Mouse (Mus musculus): ENCODE measurements around the gene Zfp65.
"Not testable (repeated sequence)": the region's sequence is repeated elsewhere in the genome, so short reads cannot be mapped to it uniquely, and the experiment has no call there.

The Zfp65 gene

DNA sequence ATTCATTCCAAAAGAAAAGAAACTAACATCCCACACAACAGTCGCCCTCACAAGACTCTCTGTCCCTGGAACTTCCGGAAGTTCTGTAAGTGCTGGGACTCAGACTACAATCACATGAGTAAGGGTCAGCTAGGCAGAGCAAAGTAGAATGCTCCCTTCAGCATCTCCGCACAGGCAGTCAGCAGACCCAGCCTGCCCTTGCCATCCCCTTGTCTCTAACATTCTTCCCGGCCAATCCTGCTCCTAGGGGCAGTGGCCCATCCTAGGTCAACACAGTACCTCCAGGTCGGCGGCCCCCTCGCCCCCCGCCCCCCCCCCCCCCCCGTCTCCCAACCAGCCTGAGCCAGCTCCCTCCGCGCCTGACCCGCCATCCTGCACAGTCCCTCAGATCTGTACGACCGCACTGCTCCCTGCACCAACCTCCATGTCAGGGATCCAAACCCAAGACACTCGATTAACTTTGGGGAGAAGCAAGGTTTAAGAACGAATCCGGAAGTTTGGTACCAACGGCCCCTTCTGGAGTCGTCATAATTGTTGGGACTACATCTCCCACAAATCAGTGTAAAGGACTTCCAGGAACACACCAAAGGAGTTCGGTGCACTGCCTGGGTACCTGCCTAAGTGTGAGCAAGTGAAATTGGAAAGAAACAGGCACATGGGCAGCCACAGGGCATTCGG lies at the start of gene Zfp65:
Gene Zfp65 (minus strand): TSS at position 533 of the 678 bp plus-strand sequence.
- DNase-seq, result peak; percentile 59 to 69

DNA sequence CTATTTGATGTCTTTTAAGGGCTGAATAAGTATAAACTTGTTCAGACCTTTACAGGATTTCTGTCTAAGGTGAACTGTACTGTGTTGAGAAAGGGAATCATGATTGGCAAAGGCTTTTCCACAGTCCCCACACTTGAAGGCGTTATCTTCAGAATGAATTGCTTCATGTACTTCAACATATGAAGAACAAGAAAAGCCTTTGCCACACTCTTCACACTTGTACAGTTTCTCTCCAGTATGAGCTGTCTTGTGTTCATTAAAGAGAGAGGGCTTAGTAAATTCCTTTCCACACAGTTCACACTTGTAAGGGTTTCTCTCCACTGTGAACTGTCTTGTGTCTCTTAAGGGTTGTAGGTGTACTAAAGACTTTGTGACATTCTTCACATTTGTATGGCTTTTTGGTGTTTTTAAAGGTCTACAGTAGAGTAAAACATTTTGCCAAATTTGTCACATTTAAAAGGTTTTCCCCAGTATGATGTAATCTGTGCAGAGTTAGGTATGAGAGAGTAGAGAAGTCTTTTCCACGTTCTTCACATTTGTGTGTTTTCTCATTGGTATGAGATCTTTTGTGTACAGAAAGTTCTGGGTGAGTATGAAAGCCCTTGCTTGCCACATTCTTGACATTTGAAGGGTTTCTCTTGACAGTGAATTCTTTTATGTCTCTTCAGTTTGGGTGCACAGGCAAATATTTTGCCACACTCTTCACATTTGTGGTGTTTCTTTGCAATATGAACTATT lies 34.2 kb upstream of the Zfp65 start:
- no peak for DNase-seq

DNA sequence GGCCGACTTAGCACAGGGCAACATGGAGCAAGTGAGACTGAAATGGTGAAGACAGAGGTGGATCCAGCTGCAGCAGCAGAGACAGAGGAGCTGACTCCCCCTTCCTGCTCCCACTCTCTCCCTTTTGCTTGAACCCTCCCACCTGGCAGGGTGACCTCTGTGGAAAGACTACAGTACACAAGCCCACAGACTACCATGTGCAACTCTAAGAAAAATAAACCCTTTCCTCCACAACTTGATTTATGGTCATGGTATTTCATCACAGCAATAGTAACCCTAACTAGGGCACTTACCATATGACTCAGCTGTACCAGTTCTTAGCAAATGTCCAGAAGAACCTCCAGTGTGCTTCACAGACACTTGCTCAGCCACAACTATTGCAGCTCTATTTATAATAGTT lies 31.0 kb upstream of the Zfp65 start:
- DNase-seq, result no peak

DNA sequence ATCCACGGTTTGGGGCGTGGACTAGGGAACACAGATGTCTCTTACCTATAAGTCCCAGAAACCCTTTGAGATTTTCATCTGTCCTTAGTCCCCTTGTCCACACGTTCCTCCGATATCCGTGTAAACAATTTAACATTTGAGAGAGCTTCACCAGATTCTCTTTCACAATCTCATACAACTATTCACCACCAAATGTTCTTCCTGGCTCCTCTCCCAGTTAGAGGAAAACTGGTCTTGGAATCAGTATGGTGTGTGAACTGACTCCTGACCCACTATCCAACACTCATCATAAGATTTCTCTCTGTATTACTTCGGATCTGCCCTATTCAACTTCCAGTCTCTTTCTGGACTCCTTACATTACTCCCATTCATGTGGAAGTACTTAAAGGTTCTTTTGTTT lies 26.8 kb upstream of the Zfp65 start:
- peak in 1 of 2 experiments; percentile 11 for DNase-seq

- peak; percentile 76 to 82 for DNase-seq
These were observed 25.6 kb upstream of the Zfp65 start, which contains the start of gene Zfp85 for GRCm38 (mm10) chr13:67754333-67755306. Gene Zfp85, minus strand, starts transcription at chr13:67755228.

GRCm38 (mm10) chr13:67743896-67744295 lies 14.9 kb upstream of the Zfp65 start:
- no peak for DNase-seq

DNA sequence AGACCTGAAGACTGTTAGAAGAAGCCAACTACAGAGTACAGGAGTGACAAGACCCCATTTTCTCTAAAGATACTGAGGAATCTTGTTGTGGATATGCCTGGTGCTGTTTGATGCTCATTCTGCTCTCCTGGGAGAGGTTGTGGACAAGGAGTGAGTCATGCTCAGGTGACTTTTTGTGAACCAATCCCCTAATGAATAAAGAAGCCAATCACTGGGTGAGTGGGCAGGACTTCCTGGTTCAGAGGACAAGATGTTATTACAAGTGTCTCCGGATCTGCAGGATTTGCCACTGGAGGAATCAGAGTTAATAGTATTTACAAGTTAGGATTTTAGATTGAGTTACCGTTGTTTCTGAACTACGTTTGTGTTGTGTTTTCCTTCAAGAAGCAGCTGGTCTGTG lies 14.0 kb upstream of the Zfp65 start:
- no peak for DNase-seq

DNA sequence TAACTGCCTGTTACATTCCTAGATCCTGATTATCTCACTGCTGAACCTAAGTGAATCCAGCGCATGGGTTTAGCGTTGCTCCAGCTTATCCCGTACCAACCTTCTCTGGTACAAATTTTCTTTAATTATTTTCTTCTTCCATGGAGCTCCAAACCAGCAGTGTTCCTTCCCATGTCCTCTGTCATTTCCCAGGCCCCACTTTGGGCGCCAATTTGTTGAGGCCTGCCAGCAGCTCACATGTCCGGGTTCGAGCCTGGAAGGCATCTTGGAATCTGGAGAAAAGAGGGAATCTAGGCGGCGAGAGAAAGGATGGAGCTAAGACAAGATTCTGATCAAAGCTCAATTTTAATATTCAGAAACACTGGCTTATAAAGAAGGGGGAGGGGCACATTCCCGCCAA lies 5.4 kb upstream of the Zfp65 start:
- not testable (repeated sequence) for DNase-seq

GRCm38 (mm10) chr13:67729441-67729840 lies 468 bp upstream of the Zfp65 start:
- DNase-seq, result peak; percentile 28 to 47

- no peak for DNase-seq
These were observed 867 bp downstream of the Zfp65 start for GRCm38 (mm10) chr13:67728106-67728505.

GRCm38 (mm10) chr13:67725331-67725730 lies 3.6 kb downstream of the Zfp65 start:
- DNase-seq, result peak; percentile 52 to 70

GRCm38 (mm10) chr13:67723848-67724479 lies 5.0 kb downstream of the Zfp65 start:
- peak; percentile 94 to 95 for DNase-seq

- no peak for DNase-seq
These were observed 42.0 kb downstream of the Zfp65 start, which contains the start of gene Zfp738 for GRCm38 (mm10) chr13:67686971-67687370. Gene Zfp738, minus strand, starts transcription at chr13:67687071.

DNA sequence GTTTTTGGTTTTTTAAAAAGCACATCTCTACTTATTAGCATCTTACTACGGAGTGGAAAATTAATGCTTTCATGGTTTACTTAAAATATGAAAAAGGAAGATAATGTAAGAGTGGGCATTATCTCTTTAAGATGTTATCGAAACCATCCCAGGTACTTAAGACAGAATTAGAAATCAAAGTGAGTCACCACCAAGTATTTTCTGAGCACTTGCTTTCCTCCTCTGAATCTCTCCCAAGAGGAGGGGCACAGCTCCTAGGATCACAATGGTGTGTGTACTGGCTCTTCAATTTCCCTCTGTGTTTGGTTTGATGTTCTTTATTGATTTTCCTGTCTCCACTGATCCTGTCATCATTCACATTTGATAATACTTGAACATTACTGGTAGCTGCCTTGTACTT lies 45.1 kb downstream of the Zfp65 start:
- not testable (repeated sequence) for DNase-seq

GRCm38 (mm10) chr13:67682959-67683735 lies 45.8 kb downstream of the Zfp65 start:
- peak; percentile 88 for DNase-seq

GRCm38 (mm10) chr13:67674902-67675301 lies 54.1 kb downstream of the Zfp65 start:
- no peak for DNase-seq

Measured in cerebellum, postnatal 10 days (tissue).